Mouse (Mus musculus): ENCODE measurements around the gene Tlcd1.

GRCm38 (mm10) chr11:78172748-78173383 lies 3.6 kb upstream of the Tlcd1 start:
- TF ChIP-seq EP300 (IDR thresholded peaks at IDR 0.05) = no peak
- TF ChIP-seq CTCF (IDR thresholded peaks at IDR 0.05) = no peak
